Mouse (Mus musculus) E14TG2a.4 (cell line): ENCODE results near the gene Gm20449.

Experiments used
- CTCF ChIP-seq: conservative IDR thresholded peaks from 2 replicates; pipeline ENCODE4 v1.5.1; 2014; ENCODE audit warnings: low read length
- NANOG ChIP-seq: IDR thresholded peaks from 2 replicates; pipeline ENCODE4 v1.6.1; 2014; ENCODE audit warnings: borderline replicate concordance, low read length, mixed read lengths
- POU5F1 ChIP-seq: IDR thresholded peaks from 2 replicates; pipeline ENCODE4 v1.6.1; 2014; ENCODE audit warnings: low read length, borderline replicate concordance

DNA sequence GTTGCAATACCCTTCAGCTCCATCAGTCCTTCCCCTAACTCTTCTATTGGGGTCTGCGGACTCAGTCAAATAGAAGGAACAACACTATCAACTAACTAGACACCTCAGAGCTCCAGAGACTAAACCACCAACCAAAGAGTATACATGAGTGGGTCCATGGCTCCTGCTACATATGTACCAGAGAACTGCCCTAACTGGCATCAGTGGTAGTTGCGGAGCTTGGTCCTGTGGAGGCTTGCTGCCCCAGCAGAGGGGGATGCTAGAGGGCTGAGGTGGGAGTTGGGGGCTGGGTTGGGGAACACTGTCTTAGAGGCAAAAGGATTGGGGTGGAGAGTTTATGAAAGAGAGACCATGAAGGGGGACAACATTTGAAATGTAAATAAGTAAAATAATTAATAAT, 1.3 kb downstream of the Gm20449 start:
- TF ChIP-seq CTCF: no peak
- no peak for TF ChIP-seq POU5F1
- no peak for TF ChIP-seq NANOG
